Mouse (Mus musculus) kidney, postnatal 25 days (tissue): ENCODE results near the gene Fanci.

Source experiments
- DNase-seq, 2 experiments: peaks; one replicate each; pipeline ENCODE4 v3.0.0; 2021; ENCODE audit warnings: mixed read lengths in 2 of 2

Gene Fanci

DNA sequence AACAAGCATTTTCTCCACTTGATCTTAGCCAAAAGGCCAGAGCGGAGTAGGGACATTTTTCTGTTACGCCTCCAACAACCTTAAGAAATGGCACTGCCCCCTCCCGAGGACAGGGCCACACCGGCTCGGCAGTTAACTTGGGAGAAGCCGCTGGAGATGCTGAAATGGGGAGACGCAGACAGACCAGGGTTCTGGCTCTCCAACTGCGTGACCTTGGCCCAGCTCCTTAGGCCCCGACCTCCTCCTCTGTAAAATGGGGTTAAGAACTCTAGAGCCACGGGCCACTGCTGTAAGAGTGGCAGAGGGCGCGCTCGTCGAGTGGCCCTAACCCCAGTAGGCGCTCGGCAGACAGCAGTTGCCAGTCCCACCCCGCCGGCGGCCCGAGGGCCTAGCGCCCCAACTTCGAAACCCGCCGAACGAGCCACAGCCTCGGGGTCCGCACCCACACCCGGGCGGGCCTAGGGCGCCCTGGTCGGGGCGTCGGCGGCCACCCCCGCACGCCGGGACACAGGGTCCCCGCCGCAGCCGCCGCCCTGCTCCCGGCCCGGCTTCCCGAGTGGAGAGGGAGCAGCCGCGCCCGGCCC lies 73.8 kb downstream of the Fanci start:
- peak in 1 of 2 experiments; percentile 40 for DNase-seq

DNA sequence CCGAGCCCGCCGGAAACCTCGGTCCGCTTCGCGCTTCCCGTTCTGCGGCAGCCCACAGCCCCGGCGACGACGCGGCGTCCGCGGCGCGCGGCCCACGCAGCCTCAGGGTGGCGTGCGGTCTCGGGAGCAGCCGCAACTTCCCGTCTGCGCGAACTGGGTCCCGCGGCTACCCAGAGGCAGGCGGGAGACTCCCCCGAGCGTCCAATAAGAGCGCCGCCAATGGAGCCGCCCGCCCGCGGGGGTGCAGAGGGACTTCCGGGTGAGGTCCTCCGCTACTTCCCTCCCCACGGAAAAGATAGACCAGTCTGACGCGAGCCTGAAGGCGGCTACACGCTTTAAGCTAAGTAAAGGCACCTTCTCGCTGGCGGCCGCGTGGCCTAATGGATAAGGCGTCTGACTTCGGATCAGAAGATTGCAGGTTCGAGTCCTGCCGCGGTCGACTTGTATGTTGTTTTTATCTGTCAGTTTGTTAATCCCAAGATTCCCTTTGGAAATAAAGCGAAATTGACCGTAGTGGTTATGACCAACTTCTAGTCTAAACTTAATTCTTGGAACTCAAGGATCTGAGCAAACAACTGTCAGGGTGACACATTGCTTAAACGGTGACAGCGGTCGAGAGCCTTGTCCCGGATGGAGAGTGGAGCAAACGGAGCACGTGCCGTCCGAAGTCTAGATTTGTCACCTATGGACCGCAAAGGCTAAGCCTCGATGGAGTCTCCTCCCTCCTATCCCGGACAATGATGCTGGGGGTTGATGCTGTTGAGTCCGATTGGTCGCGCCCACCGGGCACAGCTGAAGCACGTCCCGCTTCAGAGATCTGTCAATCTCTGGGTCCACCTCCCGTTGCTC lies 74.5 kb downstream of the Fanci start, which contains the start of gene Polg:
Gene Polg (minus strand): TSS at position 310 of the 849 bp plus-strand sequence.
- DNase-seq, result peak; percentile 99

DNA sequence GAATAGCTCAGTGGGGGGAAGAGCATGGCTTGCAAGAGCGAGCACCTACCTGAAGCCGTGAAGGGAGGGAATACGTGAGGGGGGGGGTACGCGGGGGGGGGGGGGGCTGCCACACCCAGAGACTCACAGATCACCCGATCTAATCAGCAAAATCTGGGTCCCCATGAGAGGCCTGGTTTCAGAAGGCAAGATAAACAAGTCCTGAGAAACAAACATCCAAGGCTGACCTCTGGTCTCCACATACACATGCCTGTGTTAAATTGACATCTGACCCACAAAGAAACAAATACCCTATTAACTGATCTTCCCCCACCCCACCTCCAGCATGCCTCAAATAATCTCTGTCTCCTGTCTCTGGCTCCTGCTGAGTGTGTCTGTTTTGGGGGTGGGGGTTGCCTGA lies 76.2 kb downstream of the Fanci start:
- no peak for DNase-seq

DNA sequence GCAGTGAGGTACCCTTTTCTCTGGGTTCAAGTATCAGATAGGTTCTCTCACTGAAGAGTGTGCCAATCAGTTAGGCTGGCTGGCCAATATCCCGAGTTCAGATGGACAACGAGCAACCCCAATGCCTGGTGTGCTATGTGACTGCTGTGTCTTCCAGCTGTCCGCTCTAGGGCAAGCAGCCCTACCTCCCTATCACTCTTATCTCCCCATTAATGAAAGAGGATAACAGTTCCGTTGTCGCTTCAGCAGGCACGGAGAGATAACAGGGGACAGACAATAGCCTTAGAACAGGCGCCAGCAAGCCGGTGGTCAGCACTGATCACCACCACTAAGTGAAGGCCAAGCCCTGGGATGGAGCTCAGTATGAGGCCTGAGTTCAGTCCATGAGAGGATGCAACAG lies 77.3 kb downstream of the Fanci start:
- DNase-seq, result no peak

DNA sequence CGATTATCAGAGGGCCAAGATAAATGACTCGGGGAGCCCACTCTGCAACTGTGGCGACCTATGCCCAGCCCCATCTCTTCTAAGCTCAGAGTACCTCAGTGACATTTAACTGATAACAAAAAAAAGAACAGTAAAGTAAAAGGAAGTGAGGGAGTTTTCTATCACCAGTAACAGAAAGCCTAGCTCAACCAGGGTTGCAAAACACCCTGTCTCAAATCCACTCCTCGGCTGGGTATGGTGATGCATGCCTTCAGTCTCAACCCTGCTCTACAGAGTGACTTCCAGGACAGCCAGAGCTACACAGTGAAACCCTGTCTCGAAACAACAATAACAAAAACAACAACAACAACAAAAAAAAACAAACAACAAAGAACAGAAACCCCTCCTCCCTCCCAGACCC lies 78.0 kb downstream of the Fanci start:
- no peak for DNase-seq

DNA sequence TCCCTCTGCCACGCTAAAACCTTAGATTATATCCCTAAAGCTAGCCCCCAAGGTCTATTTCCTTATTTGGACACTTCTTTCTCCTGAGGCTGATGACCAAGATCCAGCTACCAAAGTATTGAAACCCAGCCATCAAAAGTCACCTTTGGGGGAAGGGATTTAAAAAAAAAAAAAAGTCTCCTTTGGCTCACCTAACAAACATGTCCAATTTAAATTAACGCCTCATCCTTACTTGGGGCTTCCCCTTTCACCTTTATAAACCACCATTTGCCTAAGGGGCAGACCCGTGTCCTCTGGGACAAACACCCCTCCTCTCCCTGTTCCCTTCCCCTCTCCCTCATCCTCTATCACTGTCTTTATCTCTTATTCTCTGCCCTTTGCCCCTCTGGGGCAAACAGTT lies 79.0 kb downstream of the Fanci start:
- DNase-seq, result no peak

DNA sequence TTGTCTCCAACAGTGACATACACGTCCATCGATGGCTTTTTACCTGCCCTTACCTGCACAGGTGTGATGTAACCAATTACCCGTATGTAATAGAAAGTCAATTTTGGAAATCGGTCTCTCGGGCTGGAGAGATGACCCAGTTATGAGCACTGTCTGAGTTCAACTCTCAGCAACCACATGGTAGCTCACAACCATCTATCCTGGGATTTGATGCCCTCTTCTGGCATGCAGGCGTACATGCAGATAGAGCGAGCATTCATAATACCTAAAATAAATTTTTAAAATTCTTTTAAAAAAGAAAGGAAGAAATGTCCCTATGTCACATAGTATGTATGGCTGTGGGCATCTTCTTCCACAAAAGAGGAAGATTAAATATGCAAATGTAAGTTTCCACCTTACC lies 79.7 kb downstream of the Fanci start:
- no peak for DNase-seq

DNA sequence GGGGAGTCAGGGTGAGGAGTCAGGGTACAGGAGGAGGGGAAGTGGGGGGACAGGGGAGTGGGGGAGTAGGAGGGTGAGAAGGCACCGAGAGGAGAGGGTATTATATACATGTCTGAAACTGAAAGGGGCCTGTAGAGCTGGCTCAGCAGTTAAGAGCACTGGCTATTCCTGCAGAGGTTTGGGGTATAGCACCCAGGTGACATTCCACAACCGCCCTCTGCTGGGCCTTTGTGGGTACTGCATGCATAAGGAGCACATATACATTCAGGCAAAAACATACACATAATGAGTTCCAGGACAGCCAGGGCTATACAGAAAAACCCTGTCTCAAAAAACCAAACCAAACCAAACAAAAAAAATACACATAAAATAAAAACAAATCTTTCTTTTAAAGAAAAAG lies 81.1 kb downstream of the Fanci start:
- DNase-seq, result no peak

DNA sequence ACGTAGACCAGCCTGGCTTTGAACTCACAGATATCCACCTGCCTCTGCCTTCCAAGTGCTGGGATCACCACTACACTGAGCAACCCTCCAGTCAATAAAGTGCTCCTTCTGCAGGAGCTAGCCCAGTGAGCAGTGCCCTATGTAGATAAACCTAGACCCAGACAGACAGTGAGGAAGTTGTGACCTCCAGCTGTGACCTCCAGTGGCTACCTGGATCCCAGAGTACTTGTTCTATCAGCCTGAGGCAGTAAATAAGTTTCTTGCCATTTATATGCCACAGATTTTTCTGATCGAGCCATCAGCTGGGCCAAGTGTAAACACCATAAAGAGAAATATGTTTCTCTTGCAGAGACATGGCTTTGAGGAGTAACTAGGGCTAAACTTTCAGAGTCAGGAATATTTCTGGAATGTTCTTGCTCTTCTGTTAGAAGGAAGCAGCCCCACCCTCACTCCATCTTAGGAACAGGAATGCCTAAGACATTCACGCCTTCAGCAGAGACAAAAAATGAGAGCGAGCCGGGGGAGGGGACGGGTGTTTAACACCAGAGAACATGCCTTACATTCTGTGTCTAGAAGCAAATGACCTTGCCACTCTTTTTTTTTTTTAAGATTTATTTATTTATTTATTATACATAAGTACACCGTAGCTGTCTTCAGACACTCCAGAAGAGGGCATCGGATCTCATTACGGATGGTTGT lies 81.9 kb downstream of the Fanci start:
- DNase-seq, result no peak

DNA sequence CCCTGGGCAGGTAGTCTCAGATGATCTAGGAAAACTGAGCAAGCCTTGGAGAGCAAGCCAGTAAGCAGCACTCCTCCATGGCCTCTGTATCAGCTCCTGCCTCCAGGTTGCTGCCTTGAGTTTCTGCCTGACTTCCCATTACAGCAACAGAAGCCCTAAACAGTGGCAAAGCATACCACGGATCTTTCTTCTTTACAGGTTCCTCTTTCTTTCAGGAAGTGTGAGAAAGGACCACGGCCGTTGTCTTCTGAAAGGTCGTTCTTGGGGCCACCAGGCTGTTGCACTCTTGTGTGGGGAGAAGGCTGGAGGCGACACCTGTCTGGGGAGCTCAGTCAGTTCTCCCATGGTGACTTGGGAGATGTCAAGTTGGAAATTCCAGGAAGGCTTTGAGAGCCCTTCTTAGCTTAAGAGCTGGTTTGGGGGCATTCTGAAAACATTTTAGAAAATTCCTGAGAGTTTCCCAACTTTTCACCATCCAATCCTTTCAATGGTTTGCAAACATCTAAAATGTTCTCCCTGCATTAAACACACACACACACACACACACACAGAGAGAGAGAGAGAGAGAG lies 83.2 kb downstream of the Fanci start:
- DNase-seq, result no peak

DNA sequence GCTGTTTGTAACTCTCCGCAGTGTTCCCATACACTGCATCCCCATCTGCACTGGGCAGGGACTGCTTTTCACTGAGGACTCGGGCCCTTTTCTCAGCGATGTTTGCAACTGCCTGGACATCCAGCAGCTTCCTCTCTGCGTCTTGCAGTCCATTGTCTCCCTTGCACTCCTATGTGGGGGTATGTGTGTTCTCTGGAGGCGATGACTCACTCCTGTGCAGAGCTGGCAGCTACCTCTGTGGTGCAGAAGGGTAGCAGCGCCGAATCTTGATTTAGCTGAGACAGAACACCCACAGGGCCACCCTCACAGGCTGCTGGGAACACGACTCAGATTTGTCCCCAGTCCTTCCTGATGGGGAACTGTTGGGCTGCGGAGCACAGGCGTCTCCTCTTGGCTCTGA lies 94.8 kb downstream of the Fanci start:
- no peak for DNase-seq

DNA sequence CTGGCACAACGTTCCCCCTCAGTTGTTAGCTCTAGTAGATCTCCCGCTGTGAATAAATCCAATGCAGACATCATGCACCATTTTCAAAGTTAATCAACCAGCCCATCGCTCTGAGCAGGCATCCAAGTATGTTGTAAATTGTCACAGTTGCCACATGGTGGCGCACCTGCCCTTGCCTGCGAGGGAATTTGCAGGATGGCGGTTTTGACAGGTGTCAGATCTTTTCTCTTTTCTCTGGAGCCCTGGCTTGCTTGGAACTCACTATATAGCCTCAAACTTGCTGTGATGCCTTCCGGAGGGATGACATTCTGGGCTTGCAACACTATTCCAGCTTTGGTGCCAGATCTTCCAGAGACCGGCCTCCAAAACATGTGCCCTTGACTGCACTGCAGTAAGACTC lies 102.2 kb downstream of the Fanci start:
- DNase-seq, result peak in 1 of 2 experiments; percentile 48

DNA sequence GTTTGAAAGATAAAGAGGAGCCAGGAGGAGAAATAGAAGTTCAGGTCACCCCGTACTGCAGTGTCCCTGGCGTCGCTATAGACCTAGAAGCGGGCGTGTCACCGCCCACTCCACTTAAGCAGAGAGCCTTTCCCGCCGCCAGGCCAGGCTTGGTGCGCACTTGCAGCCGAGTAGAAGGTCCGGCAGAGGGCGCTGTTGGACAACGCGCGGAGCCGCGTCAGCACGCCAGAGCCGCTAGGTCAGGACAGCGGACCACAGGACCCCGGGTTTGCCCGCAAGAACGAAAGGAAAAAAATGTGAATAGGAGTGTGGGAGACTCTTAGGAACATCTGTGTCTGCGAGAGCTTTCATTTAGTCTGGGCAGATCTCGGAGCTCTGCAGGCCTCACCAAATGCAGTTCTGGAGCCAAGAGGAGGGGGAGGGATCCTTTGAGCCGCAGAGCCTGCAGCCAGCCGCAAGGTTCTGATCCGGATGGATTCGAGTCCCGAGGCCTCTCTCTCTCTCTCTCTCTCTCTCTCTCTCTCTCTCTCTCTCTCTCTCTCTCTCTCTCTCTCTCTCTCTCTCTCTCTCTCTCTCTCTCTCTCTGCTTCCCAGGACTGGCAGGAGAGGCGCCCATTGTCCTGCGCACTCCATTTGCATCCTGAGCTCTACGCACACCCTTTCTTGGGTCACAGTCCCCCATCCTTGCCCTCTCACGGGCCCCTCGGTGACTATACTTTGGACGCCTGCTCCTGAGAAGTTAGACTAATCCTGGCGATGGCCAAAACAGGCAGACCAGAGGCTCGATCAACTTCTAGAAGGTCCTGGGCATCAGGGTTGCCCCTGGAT lies 104.5 kb downstream of the Fanci start:
- peak; percentile 85 to 86 for DNase-seq

DNA sequence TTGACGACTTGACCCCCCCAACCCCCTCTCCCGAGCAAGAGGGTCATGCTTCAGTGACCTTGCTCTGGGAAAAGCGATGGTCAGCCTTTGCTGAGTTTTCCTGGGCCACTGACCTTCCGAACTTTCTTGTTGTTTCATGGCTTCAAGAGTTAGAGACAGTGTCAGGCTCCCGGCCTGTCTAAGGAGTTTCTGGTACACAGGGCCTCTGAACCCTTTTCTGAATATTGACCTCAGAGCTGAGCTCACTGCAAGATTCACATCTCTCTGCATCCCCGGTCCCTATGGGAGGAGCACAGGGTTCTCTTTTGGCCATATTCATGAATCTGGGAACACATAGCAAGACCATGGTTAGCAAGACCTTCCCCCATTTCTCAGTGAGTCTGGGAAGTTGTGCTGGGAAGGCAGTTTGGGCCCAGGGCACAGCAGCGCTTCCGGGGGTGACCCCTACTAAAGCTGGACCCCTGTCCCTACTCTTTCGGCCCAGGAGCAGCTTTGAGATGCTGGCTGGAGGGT lies 105.1 kb downstream of the Fanci start:
- DNase-seq, result no peak

DNA sequence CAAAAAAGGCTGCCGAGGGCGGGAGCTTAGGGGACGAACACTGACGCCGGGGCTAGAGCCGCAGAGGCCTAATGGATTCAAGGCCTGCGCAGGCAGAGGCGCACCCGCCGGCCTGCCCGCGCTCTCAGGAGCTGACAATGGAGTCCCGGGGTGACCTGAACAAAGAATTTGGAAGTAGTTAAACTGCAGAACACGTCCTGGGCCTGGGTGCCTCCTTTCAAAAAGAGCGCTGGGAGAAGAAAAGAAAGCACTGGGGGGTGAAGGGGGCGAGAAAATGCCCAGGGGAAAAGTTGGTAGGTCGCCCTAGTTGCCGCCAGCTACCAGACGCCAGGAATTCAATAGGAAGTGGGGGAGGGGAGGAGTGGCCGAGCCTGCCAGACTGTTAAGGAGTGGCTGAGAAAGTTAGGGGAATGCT lies 106.0 kb downstream of the Fanci start:
- DNase-seq, result no peak

DNA sequence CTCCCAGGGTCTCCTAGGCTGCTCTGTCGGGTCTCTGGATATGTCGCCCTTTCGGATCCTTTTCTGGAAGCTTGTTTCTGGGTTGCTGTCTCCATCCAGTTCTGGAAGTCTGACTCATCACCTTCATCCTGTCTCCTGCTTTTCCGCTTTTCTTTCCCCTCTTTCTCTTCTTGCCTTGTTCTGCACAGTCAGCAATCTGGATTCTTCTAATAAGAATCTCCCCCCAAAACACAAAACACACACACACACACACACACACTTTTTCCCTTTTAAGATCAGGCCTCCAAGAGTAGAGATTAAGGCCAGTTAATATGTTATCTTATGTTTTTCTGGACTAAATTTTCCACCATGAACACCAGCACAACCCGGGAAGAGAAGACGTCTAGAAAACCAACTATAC lies 106.6 kb downstream of the Fanci start:
- no peak for DNase-seq

DNA sequence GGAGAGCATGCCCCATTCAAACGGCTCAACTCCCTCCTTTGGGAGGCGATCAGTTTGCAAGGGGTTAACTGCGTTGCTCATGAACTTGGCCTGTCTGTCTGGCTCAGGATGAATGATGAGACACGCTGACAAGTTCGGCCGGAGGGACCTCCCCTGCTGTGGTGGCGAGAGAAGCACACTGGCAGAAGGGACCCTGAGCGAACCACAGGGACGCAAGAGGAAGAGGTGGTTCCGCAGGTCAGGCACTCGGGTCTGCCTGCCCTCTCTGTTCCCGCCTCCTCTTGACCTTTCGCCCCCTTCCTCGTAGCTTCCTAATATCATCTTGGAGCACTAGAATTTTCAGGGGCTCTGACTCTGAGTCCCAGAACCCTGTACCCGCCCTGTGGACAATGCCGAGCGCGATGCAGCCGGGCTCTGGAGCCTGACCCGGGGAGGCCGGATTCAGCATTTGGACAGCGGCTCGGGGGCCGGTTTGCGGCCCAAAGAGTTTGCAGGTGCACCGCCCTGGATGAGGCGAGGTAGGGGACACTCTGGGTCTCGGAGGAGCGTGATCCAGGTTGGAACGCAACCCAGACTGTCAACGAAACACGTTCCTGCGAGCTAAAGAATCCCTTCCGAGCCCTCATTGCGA lies 107.4 kb downstream of the Fanci start:
- DNase-seq, result peak in 1 of 2 experiments; percentile 43
